Mouse (Mus musculus): ENCODE data around the gene Ltbp3. TPM values are rescaled to one million over a fixed set of nuclear protein-coding genes. Genes with fewer than 3 reads are reported as not detected.

The Ltbp3 gene
- polyA plus RNA-seq, 2 experiments, result 99.8 to 341 TPM

DNA sequence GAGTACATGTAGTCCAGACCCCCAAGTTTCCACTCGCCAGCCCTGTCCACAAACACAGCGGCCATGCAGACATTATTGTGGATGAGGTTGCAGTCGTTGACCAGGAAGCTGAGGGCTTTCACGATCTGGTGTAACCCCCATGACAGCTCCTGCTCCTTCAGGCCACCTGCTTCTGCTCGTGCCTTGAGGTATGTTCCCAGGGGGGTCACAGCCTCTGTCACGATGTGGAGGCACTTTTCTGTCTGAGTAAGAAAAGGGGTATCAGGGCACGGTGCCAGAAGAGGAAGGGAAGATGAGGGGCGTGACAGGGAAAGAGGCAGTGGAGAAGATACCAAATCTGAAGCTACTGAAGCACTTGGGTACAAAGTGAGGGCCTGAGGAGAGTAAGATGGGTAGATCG, 29.6 kb downstream of the Ltbp3 start:
- Histone ChIP-seq H3K4me3 (replicated peaks; ENCODE audit: low read length) (peak overlapping the region; percentile 76), H3K4me1 (ENCODE audit: control insufficient read depth, insufficient read depth, low read length) (peaks cover 9% of the 10 kb centered on the region), H3K27me3 (ENCODE audit: control insufficient read depth, insufficient read depth, low read length) (peaks cover 3% of the 10 kb centered on the region; the same call in 1 of the 2 replicates), H3K4me2 (replicated peaks; ENCODE audit: low read depth, low read length, severe bottlenecking) (peak overlapping the region; percentile 64), H3K9me3 (ENCODE audit: control insufficient read depth, low read length) (no peaks in the 10 kb centered on the region), H3K27ac (replicated peaks; ENCODE audit: low read depth, low read length) (no peak overlapping the region), H3K9ac (ENCODE audit: low read depth, low read length, severe bottlenecking) (peak overlapping the region; percentile 87), H3K36me3 (ENCODE audit: control insufficient read depth, insufficient read depth, low read length) (peaks cover 48% of the 10 kb centered on the region)
- ATAC-seq (ENCODE audit: low FRiP score, low read depth) (no peak), DNase-seq (ENCODE audit: low spot score) (no peak)
- TF ChIP-seq POLR2A (IDR thresholded peaks at IDR 0.05; ENCODE audit: borderline replicate concordance, extremely low read depth, insufficient read depth, insufficient read length), result no peak
- WGBS, result 42% methylated on average over 9 of the region's 9 CpGs

DNA sequence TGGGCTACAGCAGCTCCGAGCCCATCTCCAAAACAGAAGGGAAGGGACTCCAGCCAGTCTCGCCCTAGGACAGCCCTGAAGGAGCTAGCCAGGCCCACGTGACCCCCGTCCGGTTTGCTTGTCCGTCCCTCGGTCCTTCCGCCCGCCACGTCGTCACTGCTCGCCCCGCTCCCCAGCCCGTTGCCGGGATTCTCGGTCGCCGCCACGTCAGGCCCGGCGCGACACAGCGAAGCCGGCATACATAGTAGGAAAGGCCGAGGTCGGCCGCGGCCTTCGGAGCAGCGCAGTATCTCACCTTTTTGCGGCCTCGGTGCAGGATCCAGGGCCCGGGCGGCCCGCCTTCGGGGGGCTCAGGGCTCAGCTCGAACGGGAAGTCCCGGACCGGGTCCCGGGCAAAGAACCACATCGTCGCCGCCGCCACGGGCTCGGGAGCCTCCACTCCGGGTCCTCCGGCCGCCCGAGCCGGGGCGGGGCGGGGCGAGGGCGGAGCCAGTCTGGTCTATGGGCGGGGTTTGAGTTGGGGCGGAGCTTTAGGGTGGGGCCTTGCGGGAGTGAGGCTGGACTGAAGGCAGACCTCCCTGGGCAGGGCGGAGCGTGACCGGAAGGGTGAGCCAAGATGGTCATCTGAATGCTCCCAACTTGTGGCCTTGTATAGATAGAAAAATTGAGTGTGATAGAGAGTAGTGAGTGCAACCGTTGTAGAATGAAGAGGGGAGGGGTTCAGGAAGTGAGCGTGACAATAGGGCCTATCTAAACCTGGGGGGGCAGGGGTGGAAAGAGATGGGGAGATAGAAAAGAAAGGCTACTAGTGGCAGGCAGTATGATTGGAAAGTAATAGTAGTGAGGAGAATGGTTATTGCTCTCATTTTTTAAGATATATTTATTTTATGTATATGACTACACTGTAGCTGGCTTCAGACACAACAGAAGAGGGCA, 30.5 kb downstream of the Ltbp3 start, which contains the start of gene Scyl1:
Gene Scyl1, minus strand, starts transcription at position 495 of the 936 bp plus-strand sequence.
- peak within 1 kb of the TSS; percentile 77 for H3K27ac ChIP-seq (replicated peaks; ENCODE audit: low read depth, low read length)
- TF ChIP-seq POLR2A (IDR thresholded peaks at IDR 0.05; ENCODE audit: borderline replicate concordance, extremely low read depth, insufficient read depth, insufficient read length), result 0 out of 2 replicates have a peak, but pooled peaks have one; percentile 64
- under 1% methylated on average over 59 of the region's 64 CpGs for WGBS
- H3K9ac ChIP-seq (ENCODE audit: low read depth, low read length, severe bottlenecking), result peak within 1 kb of the TSS; percentile 87
- DNase-seq (ENCODE audit: low spot score) (peak; percentile 81), ATAC-seq (ENCODE audit: low FRiP score, low read depth) (peak; percentile 98)
- peaks cover 9% of the 10 kb centered on the region for H3K4me1 ChIP-seq (ENCODE audit: control insufficient read depth, insufficient read depth, low read length)
- H3K4me3 ChIP-seq (replicated peaks; ENCODE audit: low read length), result peak within 1 kb of the TSS; percentile 76
- H3K36me3 ChIP-seq (ENCODE audit: control insufficient read depth, insufficient read depth, low read length), result peaks cover 39% of the 10 kb centered on the region
- H3K27me3 ChIP-seq (ENCODE audit: control insufficient read depth, insufficient read depth, low read length), result peaks cover 3% of the 10 kb centered on the region; the same call in 1 of the 2 replicates
- H3K4me2 ChIP-seq (replicated peaks; ENCODE audit: low read depth, low read length, severe bottlenecking), result peak within 1 kb of the TSS; percentile 64
- no peaks in the 10 kb centered on the region for H3K9me3 ChIP-seq (ENCODE audit: control insufficient read depth, low read length)

DNA sequence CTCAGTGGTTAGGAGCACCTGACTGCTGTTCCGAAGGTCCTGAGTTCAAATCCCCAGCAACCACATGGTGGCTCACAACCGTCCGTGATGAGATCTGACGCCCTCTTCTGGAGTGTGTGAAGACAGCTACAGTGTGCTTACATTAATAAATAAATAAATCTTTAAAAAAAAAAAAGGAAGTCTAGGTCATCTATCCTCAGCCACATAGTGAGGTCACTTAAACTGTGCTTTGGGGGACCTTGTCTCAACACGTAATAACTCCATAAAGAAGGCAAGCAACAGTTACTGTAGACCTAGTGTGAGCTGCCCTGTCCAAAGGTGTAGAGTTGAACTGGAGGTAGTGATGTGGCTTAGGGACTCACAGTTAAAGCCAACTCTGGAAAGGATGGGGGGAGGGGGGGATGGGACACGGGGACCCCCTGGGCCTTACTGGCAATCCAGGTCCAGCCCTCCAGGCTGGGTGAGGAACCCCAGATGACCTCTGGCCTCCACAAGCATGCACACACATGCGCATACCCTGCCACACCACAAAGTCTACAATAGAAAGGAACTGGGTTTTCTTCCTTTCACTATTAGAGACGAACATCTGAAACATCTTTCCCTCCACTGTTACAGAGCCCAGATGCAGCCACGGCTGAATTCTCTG, 36.8 kb downstream of the Ltbp3 start:
- no peak for DNase-seq (ENCODE audit: low spot score)
- no peak overlapping the region for H3K9ac ChIP-seq (ENCODE audit: low read depth, low read length, severe bottlenecking)
- no peak for ATAC-seq (ENCODE audit: low FRiP score, low read depth)

DNA sequence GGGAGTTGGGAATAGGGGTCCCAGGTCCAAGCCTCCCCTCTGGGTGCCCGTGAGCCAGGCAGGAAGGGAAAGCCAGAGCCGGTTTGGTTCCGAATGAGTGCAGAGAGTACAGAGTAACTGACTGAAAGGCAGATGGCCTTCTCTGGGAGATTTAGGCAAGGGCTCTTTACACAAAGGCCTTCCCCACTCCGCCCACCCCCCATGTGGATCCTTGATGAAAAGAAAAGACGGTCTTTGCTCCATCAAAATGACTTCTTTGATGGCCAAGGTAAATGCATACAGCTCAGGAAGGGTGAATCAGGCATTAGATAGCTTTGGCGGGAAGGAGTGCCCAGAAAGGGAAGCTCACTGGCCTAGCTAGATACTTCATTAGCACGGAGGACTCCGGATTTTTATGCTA, 37.6 kb downstream of the Ltbp3 start:
- H3K4me3 ChIP-seq (replicated peaks; ENCODE audit: low read length), result no peak overlapping the region
- ATAC-seq (ENCODE audit: low FRiP score, low read depth) (no peak), DNase-seq (ENCODE audit: low spot score) (no peak)
- H3K27me3 ChIP-seq (ENCODE audit: control insufficient read depth, insufficient read depth, low read length), result no peaks in the 10 kb centered on the region
- no peak overlapping the region for H3K9ac ChIP-seq (ENCODE audit: low read depth, low read length, severe bottlenecking)
- TF ChIP-seq POLR2A (IDR thresholded peaks at IDR 0.05; ENCODE audit: borderline replicate concordance, extremely low read depth, insufficient read depth, insufficient read length), result no peak
- H3K9me3 ChIP-seq (ENCODE audit: control insufficient read depth, low read length), result no peaks in the 10 kb centered on the region
- H3K27ac ChIP-seq (replicated peaks; ENCODE audit: low read depth, low read length), result no peak overlapping the region
- no peaks in the 10 kb centered on the region for H3K36me3 ChIP-seq (ENCODE audit: control insufficient read depth, insufficient read depth, low read length)
- 54% methylated on average over 8 of the region's 8 CpGs for WGBS
- H3K4me1 ChIP-seq (ENCODE audit: control insufficient read depth, insufficient read depth, low read length), result no peaks in the 10 kb centered on the region
- no peak overlapping the region for H3K4me2 ChIP-seq (replicated peaks; ENCODE audit: low read depth, low read length, severe bottlenecking)

More for the DNA sequence above, 36.8 kb downstream of the Ltbp3 start:
- Histone ChIP-seq H3K9me3 (ENCODE audit: control insufficient read depth, low read length) (no peaks in the 10 kb centered on the region), H3K27me3 (ENCODE audit: control insufficient read depth, insufficient read depth, low read length) (no peaks in the 10 kb centered on the region), H3K4me3 (replicated peaks; ENCODE audit: low read length) (no peak overlapping the region), H3K36me3 (ENCODE audit: control insufficient read depth, insufficient read depth, low read length) (no peaks in the 10 kb centered on the region), H3K27ac (replicated peaks; ENCODE audit: low read depth, low read length) (no peak overlapping the region), H3K4me2 (replicated peaks; ENCODE audit: low read depth, low read length, severe bottlenecking) (no peak overlapping the region), H3K4me1 (ENCODE audit: control insufficient read depth, insufficient read depth, low read length) (no peaks in the 10 kb centered on the region)
- 79% methylated on average over 9 of the region's 9 CpGs for WGBS
- TF ChIP-seq POLR2A (IDR thresholded peaks at IDR 0.05; ENCODE audit: borderline replicate concordance, extremely low read depth, insufficient read depth, insufficient read length), result no peak

DNA sequence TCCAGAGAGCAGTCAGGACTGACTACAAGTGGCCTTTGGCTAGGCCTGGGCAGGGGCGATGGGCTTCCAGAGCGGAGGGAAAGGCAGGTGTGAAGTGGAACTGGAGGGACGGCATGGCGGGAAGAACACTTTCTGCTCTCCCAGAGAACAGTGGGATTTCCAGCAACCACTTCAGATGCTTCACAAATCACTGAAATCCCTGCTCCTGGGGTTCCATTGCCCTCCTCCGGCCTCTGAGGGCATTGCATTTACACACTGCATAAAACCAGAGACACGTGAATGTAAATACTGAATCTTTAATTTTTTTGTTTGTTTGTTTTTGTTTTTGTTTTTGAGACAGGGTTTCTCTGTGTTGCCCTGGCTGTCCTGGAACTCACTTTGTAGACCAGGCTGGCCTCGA, 39.5 kb downstream of the Ltbp3 start:
- Histone ChIP-seq H3K4me2 (replicated peaks; ENCODE audit: low read depth, low read length, severe bottlenecking) (no peak overlapping the region), H3K4me1 (ENCODE audit: control insufficient read depth, insufficient read depth, low read length) (no peaks in the 10 kb centered on the region), H3K36me3 (ENCODE audit: control insufficient read depth, insufficient read depth, low read length) (no peaks in the 10 kb centered on the region), H3K9ac (ENCODE audit: low read depth, low read length, severe bottlenecking) (no peak overlapping the region), H3K27ac (replicated peaks; ENCODE audit: low read depth, low read length) (no peak overlapping the region), H3K27me3 (ENCODE audit: control insufficient read depth, insufficient read depth, low read length) (no peaks in the 10 kb centered on the region), H3K9me3 (ENCODE audit: control insufficient read depth, low read length) (no peaks in the 10 kb centered on the region), H3K4me3 (replicated peaks; ENCODE audit: low read length) (no peak overlapping the region)
- peak; percentile 13 for DNase-seq (ENCODE audit: low spot score)
- no peak for ATAC-seq (ENCODE audit: low FRiP score, low read depth)
- TF ChIP-seq POLR2A (IDR thresholded peaks at IDR 0.05; ENCODE audit: borderline replicate concordance, extremely low read depth, insufficient read depth, insufficient read length), result no peak
- WGBS, result 57% methylated on average over 7 of the region's 7 CpGs
